Mouse (Mus musculus) G1E (cell line): ENCODE results near the gene P4ha1. TPM values are rescaled to one million over a fixed set of nuclear protein-coding genes. Genes with fewer than 3 reads are reported as not detected.

Source experiments
- ATAC-seq: 2 replicates; pipeline ENCODE4 v1.8.0; 2016; ENCODE audit warnings: mild to moderate bottlenecking; ENCODE audit not compliant: insufficient number of reproducible peaks, poor library complexity, low FRiP score, severe bottlenecking; ENCODE audit errors: extremely low read depth
- DNase-seq: peaks from one replicate; pipeline ENCODE4 v3.0.0; 2012; ENCODE audit warnings: low spot score
- H3K27me3 ChIP-seq: 2 replicates; pipeline ENCODE4 v1.6.1; 2012; ENCODE audit warnings: mild to moderate bottlenecking, low read length, inconsistent platforms; ENCODE audit not compliant: insufficient read depth
- H3K36me3 ChIP-seq: replicated peaks from 2 replicates; pipeline ENCODE3; 2012; ENCODE audit warnings: mild to moderate bottlenecking, inconsistent platforms
- H3K4me1 ChIP-seq: 2 replicates; pipeline ENCODE4 v1.6.1; 2012; ENCODE audit warnings: low read depth, low read length, inconsistent platforms, mixed read lengths; ENCODE audit not compliant: insufficient read depth
- H3K4me3 ChIP-seq: 2 replicates; pipeline ENCODE4 v1.5.1; 2012; ENCODE audit warnings: low read depth, mild to moderate bottlenecking, inconsistent platforms, low read length, moderate library complexity, mixed read lengths
- H3K9me3 ChIP-seq: replicated peaks from 2 replicates; pipeline ENCODE4 v1.6.1; 2012; ENCODE audit warnings: inconsistent platforms
- CTCF ChIP-seq: IDR thresholded peaks from 2 replicates; pipeline ENCODE4 v1.5.1; 2012; ENCODE audit warnings: low read depth, low read length, inconsistent platforms, mixed read lengths
- GATA1 ChIP-seq: IDR thresholded peaks from 2 replicates; pipeline ENCODE4 v1.6.1; 2012; ENCODE audit warnings: borderline replicate concordance, low read length, inconsistent platforms, mixed read lengths
- GATA2 ChIP-seq: IDR thresholded peaks from 2 replicates; pipeline ENCODE4 v1.6.1; 2012; ENCODE audit warnings: low read depth, low read length, inconsistent platforms, borderline replicate concordance
- POLR2AphosphoS5 ChIP-seq: IDR thresholded peaks from 2 replicates; pipeline ENCODE4 v1.6.1; 2012; ENCODE audit warnings: low read depth, low read length, inconsistent platforms; ENCODE audit not compliant: insufficient replicate concordance
- TAL1 ChIP-seq: conservative IDR thresholded peaks from 2 replicates; pipeline ENCODE4 v1.6.1; 2012; ENCODE audit warnings: low read depth, low read length, inconsistent platforms, mixed read lengths
- polyA plus RNA-seq: library from polyadenylated mRNA; stranded (reverse); fragments of >175 nt; gene quantifications from 2 replicates; pipeline ENCODE4 v1.2.3, GENCODE M21; 2012
- total RNA-seq, 2 experiments: library from RNA; stranded (forward) in 1 of 2; stranded (reverse) in 1 of 2; fragments of 200-1000 nt in 1 of 2; fragments of >200 nt in 1 of 2; fragmentation: Nextera tagmentation in 1 of 2; gene quantifications; 2 replicates each; pipeline ENCODE4 v1.2.3; 2014 to 2017

The P4ha1 gene
- 20.6 and 34.2 TPM in 2 replicates for total RNA-seq (2014; fragmentation: Nextera tagmentation)
- 29.7 and 34.2 TPM in 2 replicates for total RNA-seq (2017)
- polyA plus RNA-seq, result 1.6 and 2.3 TPM in 2 replicates

DNA sequence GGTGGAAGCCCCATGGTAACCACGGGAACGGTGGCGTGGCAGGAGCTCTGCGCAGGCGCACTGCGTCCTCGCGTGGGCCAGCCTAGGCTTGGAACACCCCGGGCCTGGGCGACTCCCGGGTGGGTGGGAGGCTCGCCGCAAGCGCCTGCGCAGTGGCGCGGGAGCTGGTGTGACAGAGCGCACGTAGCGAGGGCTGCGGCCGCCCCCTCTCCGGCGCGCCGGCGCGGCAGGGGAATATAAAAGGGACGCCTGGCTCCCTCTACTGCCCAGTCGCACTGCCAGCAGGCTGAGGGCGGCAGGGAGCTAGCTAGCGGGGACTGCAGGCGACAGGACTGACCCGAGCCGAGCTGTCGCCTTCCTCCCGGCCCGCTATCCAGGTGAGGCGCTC lies at the start of gene P4ha1:
Gene P4ha1, plus strand, starts transcription at position 197 of the 388 bp plus-strand sequence.
- Histone ChIP-seq H3K9me3 (no peaks in the 10 kb centered on the region), H3K4me3 (peak within 1 kb of the TSS; percentile 75), H3K36me3 (peaks cover 4% of the 10 kb centered on the region), H3K4me1 (peaks cover 15% of the 10 kb centered on the region), H3K27me3 (no peaks in the 10 kb centered on the region)
- ATAC-seq (peak; percentile 66; the same call in 1 of the 2 replicates), DNase-seq (peak; percentile 66)
- TF ChIP-seq CTCF, result no peak
- peak; percentile 89 for TF ChIP-seq POLR2AphosphoS5
- no peak for TF ChIP-seq TAL1
- TF ChIP-seq GATA1, result no peak
- TF ChIP-seq GATA2, result no peak

- no peaks in the 10 kb centered on the region for H3K4me1 ChIP-seq
- H3K27me3 ChIP-seq, result peaks cover 15% of the 10 kb centered on the region; the same call in 1 of the 2 replicates
- TF ChIP-seq CTCF (no peak), TAL1 (no peak), POLR2AphosphoS5 (no peak)
- H3K9me3 ChIP-seq, result no peaks in the 10 kb centered on the region
- no peak overlapping the region for H3K4me3 ChIP-seq
- ATAC-seq (no peak), DNase-seq (no peak)
- H3K36me3 ChIP-seq, result no peaks in the 10 kb centered on the region
Measured at GRCm38 (mm10) chr10:59275745-59276144, 47.4 kb upstream of the P4ha1 start.

GRCm38 (mm10) chr10:59277116-59277515 lies 46.0 kb upstream of the P4ha1 start:
- TF ChIP-seq GATA1 (no peak), CTCF (no peak), GATA2 (no peak), POLR2AphosphoS5 (no peak), TAL1 (no peak)
- ATAC-seq, result no peak

GRCm38 (mm10) chr10:59277729-59278475 lies 45.2 kb upstream of the P4ha1 start:
- H3K27me3 ChIP-seq, result peaks cover 15% of the 10 kb centered on the region; the same call in 1 of the 2 replicates
- ATAC-seq, result no peak
- H3K36me3 ChIP-seq, result no peaks in the 10 kb centered on the region
- DNase-seq, result no peak
- no peaks in the 10 kb centered on the region for H3K4me1 ChIP-seq
- H3K9me3 ChIP-seq, result no peaks in the 10 kb centered on the region
- H3K4me3 ChIP-seq, result no peak overlapping the region
- TF ChIP-seq GATA2, result no peak
- TF ChIP-seq POLR2AphosphoS5, result no peak
- TF ChIP-seq CTCF, result no peak
- TF ChIP-seq TAL1, result no peak
- no peak for TF ChIP-seq GATA1

More at GRCm38 (mm10) chr10:59277116-59277515, 46.0 kb upstream of the P4ha1 start:
- H3K9me3 ChIP-seq, result no peaks in the 10 kb centered on the region
- no peak for DNase-seq
- H3K4me1 ChIP-seq, result no peaks in the 10 kb centered on the region
- no peak overlapping the region for H3K4me3 ChIP-seq
- peaks cover 15% of the 10 kb centered on the region; the same call in 1 of the 2 replicates for H3K27me3 ChIP-seq
- H3K36me3 ChIP-seq, result no peaks in the 10 kb centered on the region

GRCm38 (mm10) chr10:59283164-59283563 lies 39.9 kb upstream of the P4ha1 start:
- no peak overlapping the region for H3K4me3 ChIP-seq
- H3K4me1 ChIP-seq, result peaks cover 13% of the 10 kb centered on the region; the same call in 1 of the 2 replicates
- no peaks in the 10 kb centered on the region for H3K9me3 ChIP-seq
- TF ChIP-seq POLR2AphosphoS5 (no peak), CTCF (no peak), GATA1 (no peak), TAL1 (no peak)
- ATAC-seq (no peak), DNase-seq (no peak)
- no peaks in the 10 kb centered on the region for H3K36me3 ChIP-seq
- H3K27me3 ChIP-seq, result peaks cover 8% of the 10 kb centered on the region; the same call in 1 of the 2 replicates

DNA sequence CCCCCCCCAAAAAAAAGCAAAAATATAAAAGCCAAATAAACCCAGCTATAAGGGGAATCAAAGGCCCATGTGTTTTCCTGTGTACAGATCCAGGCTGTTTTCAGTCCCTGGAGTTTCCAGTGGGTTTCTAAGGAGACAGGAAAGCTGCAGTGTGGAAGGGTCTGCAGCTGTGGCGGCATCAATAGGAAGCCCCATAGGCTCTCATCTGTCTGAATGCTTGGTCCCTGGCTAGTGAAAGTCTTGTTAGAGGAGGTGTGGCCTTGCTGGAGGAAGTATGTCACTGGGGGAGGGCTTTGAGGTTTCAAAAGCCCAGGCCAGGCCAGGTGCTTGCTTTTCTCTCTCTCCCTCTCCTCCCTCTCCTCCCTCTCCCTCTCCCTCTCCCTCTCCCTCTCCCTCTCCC lies 39.3 kb upstream of the P4ha1 start:
- Histone ChIP-seq H3K27me3 (peaks cover 8% of the 10 kb centered on the region; the same call in 1 of the 2 replicates), H3K4me1 (peaks cover 13% of the 10 kb centered on the region; the same call in 1 of the 2 replicates), H3K4me3 (no peak overlapping the region), H3K9me3 (no peaks in the 10 kb centered on the region), H3K36me3 (no peaks in the 10 kb centered on the region)
- DNase-seq (no peak), ATAC-seq (no peak)
- TF ChIP-seq CTCF, result no peak
- no peak for TF ChIP-seq POLR2AphosphoS5
- no peak for TF ChIP-seq TAL1
- TF ChIP-seq GATA2, result no peak
- TF ChIP-seq GATA1, result no peak
